Comparison of ENCODE assay signal across 12 mouse cellular contexts in genomic region chr9:74829206-74829605, GRCm38 (mm10).
"Had no signal": no experiment of that assay in that cellular context is flagged by ENCODE, and none has a peak within 500 bp of the region (broad histone marks: within the 10 kb centered on the region; RNA-seq: fewer than 3 reads in every experiment).

No protein-coding gene starts in this region.

- DNase-seq: retina, postnatal 1 day; right cerebral cortex, adult 18-20 months; right cerebral cortex, postnatal 14 days; right cerebral cortex, postnatal 25 days; right cerebral cortex, postnatal 4 days; spleen, adult 18-20 months; thymus, adult 18-20 months; thymus, adult 2 months; thymus, postnatal 14 days; thymus, postnatal 25 days; thymus, postnatal 36 days; thymus, postnatal 4 days had no signal
